Mouse (Mus musculus) ES-Bruce4 (cell line): ENCODE results near the gene Thbs3. TPM values are rescaled to one million over a fixed set of nuclear protein-coding genes. Genes with fewer than 3 reads are reported as not detected.
A peak's percentile ranks its signal among the peaks of the same experiment; 100 is the strongest.

Experiments used
- H3K27ac ChIP-seq: 2 replicates; pipeline ENCODE4 v1.5.1; 2012; ENCODE audit warnings: low read length, inconsistent platforms; ENCODE audit not compliant: insufficient read depth
- H3K27me3 ChIP-seq: 2 replicates; pipeline ENCODE4 v1.6.1; 2012; ENCODE audit warnings: mild to moderate bottlenecking, low read length, inconsistent platforms; ENCODE audit not compliant: control insufficient read depth, poor library complexity, insufficient read depth, severe bottlenecking
- H3K36me3 ChIP-seq: 2 replicates; pipeline ENCODE4 v1.6.1; 2012; ENCODE audit warnings: inconsistent platforms, mild to moderate bottlenecking, low read length, moderate library complexity; ENCODE audit not compliant: control insufficient read depth, poor library complexity, insufficient read depth, severe bottlenecking
- H3K4me1 ChIP-seq: one replicate; pipeline ENCODE4 v1.8.1; 2011; ENCODE audit warnings: low read length; ENCODE audit not compliant: control insufficient read depth, insufficient read depth
- H3K4me3 ChIP-seq: 2 replicates; pipeline ENCODE4 v1.5.1; 2011; ENCODE audit warnings: low read depth, mild to moderate bottlenecking, low read length
- H3K9ac ChIP-seq: 2 replicates; pipeline ENCODE4 v1.6.1; 2012; ENCODE audit warnings: low read depth, mild to moderate bottlenecking, inconsistent platforms; ENCODE audit not compliant: poor library complexity, severe bottlenecking
- H3K9me3 ChIP-seq: replicated peaks from 2 replicates; pipeline ENCODE4 v1.6.1; 2012; ENCODE audit warnings: mild to moderate bottlenecking, low read length, inconsistent platforms; ENCODE audit not compliant: control insufficient read depth, poor library complexity, insufficient read depth, severe bottlenecking
- CTCF ChIP-seq: IDR thresholded peaks from one replicate; pipeline ENCODE4 v1.8.1; 2011; ENCODE audit warnings: low read depth, low read length
- EP300 ChIP-seq: IDR thresholded peaks from 2 replicates; pipeline ENCODE4 v1.6.1; 2011; ENCODE audit warnings: low read depth, low read length; ENCODE audit not compliant: insufficient read depth
- POLR2A ChIP-seq: IDR thresholded peaks from one replicate; pipeline ENCODE4 v1.8.1; 2011; ENCODE audit warnings: low read length; ENCODE audit not compliant: insufficient read depth
- polyA plus RNA-seq: library from polyadenylated mRNA; stranded (reverse); fragments of >200 nt; gene quantifications from 2 replicates; pipeline ENCODE4 v1.2.4, GENCODE M21; 2011; ENCODE audit warnings: low read depth; ENCODE audit not compliant: missing spikeins, insufficient read depth, insufficient read length

Gene Thbs3
- polyA plus RNA-seq, 1 experiment: 10.4 TPM

DNA sequence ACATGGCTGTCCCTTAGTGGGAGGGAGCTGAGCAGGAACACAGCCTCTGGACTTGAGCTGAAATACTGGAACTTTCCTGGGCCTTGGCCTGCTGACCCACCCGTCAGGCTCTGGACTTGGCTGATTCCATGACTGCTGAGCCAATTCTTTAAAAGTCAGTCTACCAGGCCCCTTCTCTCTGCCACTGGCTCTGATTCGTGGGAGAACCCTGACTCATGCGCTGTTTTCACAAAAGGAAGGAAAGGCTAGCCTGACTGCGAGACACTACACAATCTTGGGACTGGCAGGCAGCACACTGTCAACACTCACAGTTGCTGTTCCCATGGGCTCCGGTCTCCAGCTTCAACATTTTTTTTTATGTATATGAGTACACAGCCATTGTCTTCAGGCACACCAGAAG is 41.2 kb downstream of the Thbs3 start:
- no peak overlapping the region for H3K27ac ChIP-seq
- H3K4me3 ChIP-seq: no peak overlapping the region
- no peak overlapping the region for H3K9ac ChIP-seq
- H3K27me3 ChIP-seq: no peaks in the 10 kb centered on the region
- TF ChIP-seq POLR2A (no peak), CTCF (no peak), EP300 (no peak)
- no peaks in the 10 kb centered on the region for H3K9me3 ChIP-seq
- H3K36me3 ChIP-seq: no peaks in the 10 kb centered on the region
- H3K4me1 ChIP-seq: peaks cover 3% of the 10 kb centered on the region

DNA sequence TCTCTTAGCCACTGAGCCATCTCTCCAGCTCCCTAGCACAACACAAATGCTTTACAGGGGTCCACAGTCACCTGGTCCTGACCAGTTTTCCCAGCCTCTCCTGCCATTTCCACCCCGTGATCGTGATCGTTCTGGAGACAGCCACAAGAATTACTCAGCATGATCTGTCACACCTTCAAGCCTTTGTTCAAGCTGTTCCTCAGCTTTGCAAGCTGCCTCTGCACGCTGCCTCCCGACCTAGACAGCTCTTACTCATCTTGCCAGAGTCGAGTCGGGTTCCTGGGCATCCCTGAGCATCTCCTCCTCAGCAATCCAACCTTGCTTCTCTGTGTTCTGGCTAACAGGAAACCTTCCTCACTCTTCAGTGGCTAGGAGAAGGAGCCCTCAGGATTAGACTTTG is 44.1 kb downstream of the Thbs3 start, which contains the start of gene Dpm3:
Dpm3 (plus strand) TSS at position 283 of the 400 bp plus-strand sequence.
- H3K27ac ChIP-seq: no peak within 1 kb of the TSS

GRCm38 (mm10) chr3:89260211-89260610 is 45.2 kb downstream of the Thbs3 start:
- H3K27ac ChIP-seq: no peak overlapping the region
- no peaks in the 10 kb centered on the region for H3K36me3 ChIP-seq
- peaks cover 2% of the 10 kb centered on the region for H3K4me1 ChIP-seq
- H3K9ac ChIP-seq: no peak overlapping the region
- no peaks in the 10 kb centered on the region for H3K27me3 ChIP-seq
- TF ChIP-seq EP300 (no peak), CTCF (no peak), POLR2A (no peak)
- H3K4me3 ChIP-seq: no peak overlapping the region
- no peaks in the 10 kb centered on the region for H3K9me3 ChIP-seq

More for the DNA sequence above, 44.1 kb downstream of the Thbs3 start, which contains the start of gene Dpm3:
- Histone ChIP-seq H3K9me3 (no peaks in the 10 kb centered on the region), H3K27me3 (no peaks in the 10 kb centered on the region), H3K4me3 (no peak within 1 kb of the TSS), H3K4me1 (peaks cover 2% of the 10 kb centered on the region), H3K36me3 (no peaks in the 10 kb centered on the region), H3K9ac (no peak within 1 kb of the TSS)
- TF ChIP-seq POLR2A (no peak), CTCF (no peak), EP300 (no peak)

DNA sequence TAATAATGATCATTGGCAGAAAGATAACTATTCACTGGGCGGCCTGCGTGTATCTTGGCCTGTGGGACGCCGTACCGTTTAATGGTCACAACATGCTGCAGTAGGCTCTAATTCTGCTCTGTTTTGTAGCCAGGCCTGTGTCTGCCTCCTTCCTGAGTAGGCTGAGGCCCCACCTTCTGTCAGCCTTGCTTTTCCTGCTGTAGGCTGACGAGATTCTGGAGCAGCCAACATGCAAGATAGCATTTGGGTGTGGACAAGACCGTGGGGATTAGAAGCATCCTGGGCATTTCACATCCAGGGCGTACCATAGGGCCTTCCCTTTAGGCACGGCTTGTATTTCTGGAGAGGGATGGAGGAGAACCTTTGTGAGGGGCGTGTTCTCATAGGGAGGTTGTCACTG is 47.4 kb downstream of the Thbs3 start:
- TF ChIP-seq EP300: no peak
- no peak for TF ChIP-seq POLR2A
- no peak for TF ChIP-seq CTCF
- no peaks in the 10 kb centered on the region for H3K9me3 ChIP-seq
- peaks cover 2% of the 10 kb centered on the region for H3K4me1 ChIP-seq
- no peaks in the 10 kb centered on the region for H3K36me3 ChIP-seq
- no peaks in the 10 kb centered on the region for H3K27me3 ChIP-seq
- H3K9ac ChIP-seq: peak overlapping the region; percentile 40; the same call in 1 of the 2 replicates
- H3K27ac ChIP-seq: no peak overlapping the region
- no peak overlapping the region for H3K4me3 ChIP-seq

- Histone ChIP-seq H3K36me3 (no peaks in the 10 kb centered on the region), H3K4me3 (peak overlapping the region; percentile 87), H3K9me3 (no peaks in the 10 kb centered on the region), H3K27me3 (no peaks in the 10 kb centered on the region), H3K4me1 (peaks cover 2% of the 10 kb centered on the region), H3K27ac (no peak overlapping the region), H3K9ac (peak overlapping the region; percentile 31)
- TF ChIP-seq EP300: 0 out of 2 replicates have a peak, but pooled peaks have one; percentile 11
- peak; percentile 81 for TF ChIP-seq POLR2A
- TF ChIP-seq CTCF: no peak
These were observed 51.5 kb downstream of the Thbs3 start for GRCm38 (mm10) chr3:89266439-89266893.

- peaks cover 3% of the 10 kb centered on the region for H3K4me1 ChIP-seq
These were observed 53.9 kb downstream of the Thbs3 start for GRCm38 (mm10) chr3:89268916-89269315.

More at GRCm38 (mm10) chr3:89268916-89269315, 53.9 kb downstream of the Thbs3 start:
- Histone ChIP-seq H3K9ac (no peak overlapping the region), H3K9me3 (no peaks in the 10 kb centered on the region), H3K27me3 (no peaks in the 10 kb centered on the region), H3K4me3 (no peak overlapping the region), H3K36me3 (no peaks in the 10 kb centered on the region), H3K27ac (no peak overlapping the region)
- no peak for TF ChIP-seq POLR2A
- no peak for TF ChIP-seq EP300
